Mouse (Mus musculus): ENCODE measurements around the gene Lepr.

- no peak for TF ChIP-seq HCFC1 (IDR thresholded peaks at IDR 0.05; ENCODE audit: borderline replicate concordance, insufficient read depth, low read length)
- no peak for TF ChIP-seq ZNF384 (IDR thresholded peaks at IDR 0.05; ENCODE audit: low read depth, low read length)
- TF ChIP-seq CHD2 (IDR thresholded peaks at IDR 0.05; ENCODE audit: low read depth, low read length): no peak
- no peak for TF ChIP-seq ZC3H11A (IDR thresholded peaks at IDR 0.05; ENCODE audit: borderline replicate concordance, low read depth, low read length)
- TF ChIP-seq MAFK (IDR thresholded peaks at IDR 0.05; ENCODE audit: insufficient read depth, low read depth, low read length): no peak
These were observed 6.1 kb upstream of the Lepr start for GRCm38 (mm10) chr4:101711100-101711499.
